In genomic region chr15:85998525-85999230, GRCm38 (mm10) we compare ENCODE assay signal across 25 mouse cellular contexts.
"Had no signal": no experiment of that assay in that cellular context is flagged by ENCODE, and none has a peak within 500 bp of the region (broad histone marks: within the 10 kb centered on the region; RNA-seq: fewer than 3 reads in every experiment).

No protein-coding gene starts in this region.

- DNase-seq: cerebellum, adult 9-10 months; cerebellum, adult 9-11 months; cerebellum, postnatal 25 days; cerebellum, postnatal 36 days; embryo, embryonic 11 days; forebrain, postnatal 0 days; gastrocnemius, adult 2 months; gastrocnemius, postnatal 10 days; gastrocnemius, postnatal 14 days; gastrocnemius, postnatal 25 days; gastrocnemius, postnatal 36 days; heart, adult 11 months; heart, adult 18-20 months; heart, adult 2 months had no signal

- ATAC-seq: forebrain, embryonic 14.5 days; forebrain, embryonic 16.5 days; forebrain, postnatal 0 days had no signal

- H3K9me3 ChIP-seq: embryonic facial prominence, embryonic 10.5 days; embryonic facial prominence, embryonic 12.5 days; embryonic facial prominence, embryonic 13.5 days; embryonic facial prominence, embryonic 15.5 days; forebrain, embryonic 10.5 days; forebrain, embryonic 12.5 days; heart, embryonic 10.5 days had no signal

- H3K27me3 ChIP-seq: embryonic facial prominence, embryonic 13.5 days; embryonic facial prominence, embryonic 15.5 days; forebrain, embryonic 12.5 days had no signal

- H3K36me3 ChIP-seq: embryonic facial prominence, embryonic 10.5 days; embryonic facial prominence, embryonic 12.5 days; embryonic facial prominence, embryonic 13.5 days; embryonic facial prominence, embryonic 15.5 days; forebrain, embryonic 10.5 days; forebrain, embryonic 12.5 days; heart, embryonic 10.5 days had no signal

- H3K4me3 ChIP-seq: embryonic facial prominence, embryonic 10.5 days; embryonic facial prominence, embryonic 12.5 days; embryonic facial prominence, embryonic 13.5 days; embryonic facial prominence, embryonic 15.5 days; erythroblast, embryonic 14.5 days; forebrain, embryonic 10.5 days; forebrain, embryonic 12.5 days; gastrocnemius, adult 2 months; heart, adult 2 months; heart, embryonic 10.5 days had no signal

- H3K27ac ChIP-seq: embryonic facial prominence, embryonic 10.5 days; embryonic facial prominence, embryonic 12.5 days; embryonic facial prominence, embryonic 13.5 days; embryonic facial prominence, embryonic 15.5 days; forebrain, embryonic 12.5 days; gastrocnemius, adult 2 months; heart, adult 2 months; heart, embryonic 10.5 days had no signal

- H3K4me2 ChIP-seq: embryonic facial prominence, embryonic 12.5 days; embryonic facial prominence, embryonic 13.5 days; embryonic facial prominence, embryonic 15.5 days; forebrain, embryonic 12.5 days; heart, embryonic 11.5 days had no signal

- H3K9ac ChIP-seq: embryonic facial prominence, embryonic 12.5 days; embryonic facial prominence, embryonic 13.5 days; embryonic facial prominence, embryonic 15.5 days; forebrain, embryonic 12.5 days; forebrain, postnatal 0 days had no signal
